Mouse (Mus musculus): ENCODE measurements around the gene Frem2. TPM values are rescaled to one million over a fixed set of nuclear protein-coding genes. Genes with fewer than 3 reads are reported as not detected.

Gene Frem2
- total and polyA plus RNA-seq, 2 experiments from 2014 or later = 1.5 to 7.9 TPM

GRCm38 (mm10) chr3:53623222-53623621 lies 33.9 kb downstream of the Frem2 start:
- Histone ChIP-seq H3K4me2 (ENCODE audit: low read depth) (no peak overlapping the region), H3K4me1 (ENCODE audit: insufficient read depth) (no peaks in the 10 kb centered on the region), H3K36me3 (ENCODE audit: insufficient read depth) (no peaks in the 10 kb centered on the region), H3K27me3 (ENCODE audit: insufficient read depth, low read length) (no peaks in the 10 kb centered on the region), H3K9ac (no peak overlapping the region), H3K4me3 (ENCODE audit: low read depth, low read length) (no peak overlapping the region), H3K27ac (ENCODE audit: low read depth, low read length) (0 out of 2 replicates have a peak overlapping the region, but pooled peaks have one; percentile 21), H3K9me3 (ENCODE audit: low read length) (no peaks in the 10 kb centered on the region)
- ATAC-seq (peak; percentile 88), DNase-seq (peak; percentile 45)
- no peak for TF ChIP-seq CTCF (IDR thresholded peaks at IDR 0.05; ENCODE audit: low read depth)
- WGBS = 72% methylated on average over 8 of the region's 8 CpGs

GRCm38 (mm10) chr3:53620978-53621377 lies 36.2 kb downstream of the Frem2 start:
- WGBS = 58% methylated on average over 3 of the region's 3 CpGs
- H3K4me1 ChIP-seq (ENCODE audit: insufficient read depth) = no peaks in the 10 kb centered on the region
- no peak overlapping the region for H3K27ac ChIP-seq (ENCODE audit: low read depth, low read length)
- no peaks in the 10 kb centered on the region for H3K36me3 ChIP-seq (ENCODE audit: insufficient read depth)
- H3K9ac ChIP-seq = no peak overlapping the region
- H3K4me2 ChIP-seq (ENCODE audit: low read depth) = no peak overlapping the region
- no peaks in the 10 kb centered on the region for H3K27me3 ChIP-seq (ENCODE audit: insufficient read depth, low read length)
- no peak for DNase-seq
- no peak overlapping the region for H3K4me3 ChIP-seq (ENCODE audit: low read depth, low read length)
- ATAC-seq = no peak
- no peaks in the 10 kb centered on the region for H3K9me3 ChIP-seq (ENCODE audit: low read length)
- TF ChIP-seq CTCF (IDR thresholded peaks at IDR 0.05; ENCODE audit: low read depth) = no peak

- TF ChIP-seq CTCF (IDR thresholded peaks at IDR 0.05; ENCODE audit: low read depth) = no peak
- Histone ChIP-seq H3K9me3 (ENCODE audit: low read length) (no peaks in the 10 kb centered on the region), H3K36me3 (ENCODE audit: insufficient read depth) (no peaks in the 10 kb centered on the region), H3K4me2 (ENCODE audit: low read depth) (no peak overlapping the region), H3K27ac (ENCODE audit: low read depth, low read length) (no peak overlapping the region), H3K27me3 (ENCODE audit: insufficient read depth, low read length) (no peaks in the 10 kb centered on the region), H3K4me3 (ENCODE audit: low read depth, low read length) (no peak overlapping the region), H3K9ac (no peak overlapping the region), H3K4me1 (ENCODE audit: insufficient read depth) (no peaks in the 10 kb centered on the region)
- no peak for ATAC-seq
- no peak for DNase-seq
- WGBS = 76% methylated on average over 8 of the region's 8 CpGs
These were observed 36.8 kb downstream of the Frem2 start for GRCm38 (mm10) chr3:53620355-53620754.

GRCm38 (mm10) chr3:53611106-53611505 lies 46.0 kb downstream of the Frem2 start:
- Histone ChIP-seq H3K36me3 (ENCODE audit: insufficient read depth) (no peaks in the 10 kb centered on the region), H3K27me3 (ENCODE audit: insufficient read depth, low read length) (no peaks in the 10 kb centered on the region), H3K4me3 (ENCODE audit: low read depth, low read length) (no peak overlapping the region), H3K4me1 (ENCODE audit: insufficient read depth) (no peaks in the 10 kb centered on the region), H3K27ac (ENCODE audit: low read depth, low read length) (no peak overlapping the region), H3K4me2 (ENCODE audit: low read depth) (no peak overlapping the region), H3K9me3 (ENCODE audit: low read length) (no peaks in the 10 kb centered on the region), H3K9ac (no peak overlapping the region)
- no peak for TF ChIP-seq CTCF (IDR thresholded peaks at IDR 0.05; ENCODE audit: low read depth)
- ATAC-seq (no peak), DNase-seq (no peak)
- WGBS = 79% methylated on average over 3 of the region's 3 CpGs

GRCm38 (mm10) chr3:53609851-53610250 lies 47.3 kb downstream of the Frem2 start:
- no peaks in the 10 kb centered on the region for H3K36me3 ChIP-seq (ENCODE audit: insufficient read depth)
- H3K27me3 ChIP-seq (ENCODE audit: insufficient read depth, low read length) = no peaks in the 10 kb centered on the region
- ATAC-seq = no peak
- TF ChIP-seq CTCF (IDR thresholded peaks at IDR 0.05; ENCODE audit: low read depth) = no peak
- no peak overlapping the region for H3K27ac ChIP-seq (ENCODE audit: low read depth, low read length)
- no peak overlapping the region for H3K9ac ChIP-seq
- DNase-seq = no peak
- WGBS = 27% methylated on average over 4 of the region's 4 CpGs
- no peaks in the 10 kb centered on the region for H3K4me1 ChIP-seq (ENCODE audit: insufficient read depth)
- H3K4me3 ChIP-seq (ENCODE audit: low read depth, low read length) = no peak overlapping the region
- no peak overlapping the region for H3K4me2 ChIP-seq (ENCODE audit: low read depth)
- no peaks in the 10 kb centered on the region for H3K9me3 ChIP-seq (ENCODE audit: low read length)

- Histone ChIP-seq H3K9me3 (ENCODE audit: low read length) (no peaks in the 10 kb centered on the region), H3K4me2 (ENCODE audit: low read depth) (no peak overlapping the region), H3K36me3 (ENCODE audit: insufficient read depth) (no peaks in the 10 kb centered on the region), H3K4me1 (ENCODE audit: insufficient read depth) (no peaks in the 10 kb centered on the region), H3K4me3 (ENCODE audit: low read depth, low read length) (no peak overlapping the region), H3K9ac (no peak overlapping the region), H3K27ac (ENCODE audit: low read depth, low read length) (no peak overlapping the region), H3K27me3 (ENCODE audit: insufficient read depth, low read length) (no peaks in the 10 kb centered on the region)
- no peak for ATAC-seq
- 44% methylated on average over 4 of the region's 4 CpGs for whole genome bisulfite sequencing
- TF ChIP-seq CTCF (IDR thresholded peaks at IDR 0.05; ENCODE audit: low read depth) = no peak
- DNase-seq = no peak
These were observed 57.0 kb downstream of the Frem2 start for GRCm38 (mm10) chr3:53600140-53600539.

GRCm38 (mm10) chr3:53599315-53599714 lies 57.8 kb downstream of the Frem2 start:
- no peak for TF ChIP-seq CTCF (IDR thresholded peaks at IDR 0.05; ENCODE audit: low read depth)
- WGBS = 47% methylated on average over 7 of the region's 7 CpGs
- Histone ChIP-seq H3K36me3 (ENCODE audit: insufficient read depth) (no peaks in the 10 kb centered on the region), H3K9ac (no peak overlapping the region), H3K27me3 (ENCODE audit: insufficient read depth, low read length) (no peaks in the 10 kb centered on the region), H3K9me3 (ENCODE audit: low read length) (no peaks in the 10 kb centered on the region), H3K4me1 (ENCODE audit: insufficient read depth) (no peaks in the 10 kb centered on the region), H3K27ac (ENCODE audit: low read depth, low read length) (no peak overlapping the region), H3K4me2 (ENCODE audit: low read depth) (no peak overlapping the region), H3K4me3 (ENCODE audit: low read depth, low read length) (no peak overlapping the region)
- DNase-seq = no peak
- ATAC-seq = no peak
